ENCODE assay signal across 8 mouse cellular contexts in the genomic region with DNA sequence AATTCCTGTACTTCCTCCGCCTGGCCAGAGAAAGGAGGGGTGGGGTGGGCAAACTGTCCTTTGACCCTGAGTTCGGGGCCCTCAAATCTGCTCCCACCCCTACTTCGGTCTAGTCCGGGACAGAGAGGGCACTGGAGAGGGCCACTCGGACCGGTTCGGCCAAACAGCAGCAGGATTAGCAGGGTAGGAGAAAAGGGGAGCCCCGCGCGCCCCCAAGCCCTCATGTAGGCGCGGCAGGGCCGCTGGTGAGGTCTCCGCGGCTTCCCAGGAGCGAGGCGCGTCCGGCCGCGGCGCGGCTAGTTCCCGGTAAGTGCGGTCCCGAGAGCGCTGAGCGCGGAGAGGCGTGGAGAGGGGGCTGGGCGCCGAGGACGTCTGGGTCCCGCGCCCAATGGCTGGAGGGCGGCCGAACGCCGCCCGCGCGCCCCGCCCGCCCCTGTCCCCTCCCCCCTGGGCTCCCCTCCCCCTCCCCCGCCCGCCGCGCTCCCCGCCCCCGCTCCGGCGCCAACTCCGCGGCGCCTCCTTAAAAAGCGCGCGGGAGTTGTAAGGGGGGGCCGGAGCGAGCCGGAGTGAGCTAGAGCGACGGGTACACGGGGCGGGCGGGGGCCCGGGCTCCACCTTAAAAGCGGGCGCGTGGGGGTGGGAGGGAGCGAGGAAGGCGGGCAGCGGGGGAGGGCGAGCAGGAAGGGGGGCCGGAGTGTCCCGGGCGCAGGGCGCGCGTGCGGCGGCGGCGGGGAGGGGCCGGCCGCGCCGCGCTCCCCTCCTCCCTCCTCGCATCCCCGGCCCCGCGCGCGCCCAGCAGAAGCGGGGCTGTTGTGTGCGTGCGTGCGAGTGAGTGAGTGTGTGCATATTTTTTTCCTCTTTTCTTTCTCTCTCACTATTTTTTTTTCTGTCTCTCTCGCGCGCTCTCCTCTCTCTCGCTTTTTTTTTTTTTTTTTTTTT. TPM values are rescaled to one million over a fixed set of nuclear protein-coding genes. Genes with fewer than 3 reads are reported as not detected.
A peak's percentile ranks its signal among the peaks of the same experiment; 100 is the strongest.
DNase-seq lines count a peak whose midpoint lies in the region; ATAC-seq lines count a peak whose summit lies in the region.

No protein-coding gene starts in this region.

- H3K4me1 ChIP-seq in intestine, embryonic 14.5 days (replicated peaks; ENCODE audit: control insufficient read depth, insufficient read depth, low read length) = peaks cover 17% of the 10 kb centered on the region
- peaks cover 45% of the 10 kb centered on the region for H3K4me1 ChIP-seq in limb, embryonic 10.5 days
- H3K4me1 ChIP-seq in midbrain, embryonic 11.5 days (ENCODE audit: control insufficient read depth, insufficient read depth, low read length) = peaks cover 17% of the 10 kb centered on the region

- H3K27me3 ChIP-seq in intestine, embryonic 14.5 days (replicated peaks; ENCODE audit: control insufficient read depth, insufficient read depth, low read length) = no peaks in the 10 kb centered on the region
- peaks cover 27% of the 10 kb centered on the region for H3K27me3 ChIP-seq in limb, embryonic 10.5 days (ENCODE audit: low read depth, poor library complexity, severe bottlenecking)
- H3K27me3 ChIP-seq in midbrain, embryonic 11.5 days (ENCODE audit: control insufficient read depth, insufficient read depth, low read length) = peaks cover 24% of the 10 kb centered on the region

- WGBS in intestine, embryonic 14.5 days = 0% methylated on average over 47 of the region's 103 CpGs
- WGBS in limb, embryonic 10.5 days = under 1% methylated on average over 81 of the region's 103 CpGs
- 0% methylated on average over 48 of the region's 103 CpGs for WGBS in midbrain, embryonic 11.5 days

- H3K27ac ChIP-seq in intestine, embryonic 14.5 days (ENCODE audit: low read depth) = peak overlapping the region; percentile 97
- peak overlapping the region; percentile 96 for H3K27ac ChIP-seq in limb, embryonic 10.5 days
- peak overlapping the region; percentile 94 for H3K27ac ChIP-seq in midbrain, embryonic 11.5 days (ENCODE audit: low read depth, low read length)

- peak overlapping the region; percentile 79 for H3K9ac ChIP-seq in intestine, embryonic 14.5 days (ENCODE audit: low read length)
- H3K9ac ChIP-seq in midbrain, embryonic 11.5 days (ENCODE audit: low read length) = peak overlapping the region; percentile 87

- H3K4me2 ChIP-seq in intestine, embryonic 14.5 days (ENCODE audit: low read length) = peak overlapping the region; percentile 81
- peak overlapping the region; percentile 83 for H3K4me2 ChIP-seq in midbrain, embryonic 11.5 days

- ATAC-seq in intestine, embryonic 14.5 days (replicated peaks; ENCODE audit: low FRiP score, low TSS enrichment, low read depth) = peak; percentile 78
- ATAC-seq in midbrain, embryonic 11.5 days (ENCODE audit: low FRiP score) = peak; percentile 83

- peaks cover 51% of the 10 kb centered on the region for H3K36me3 ChIP-seq in intestine, embryonic 14.5 days (ENCODE audit: control insufficient read depth, insufficient read depth, low read length)
- H3K36me3 ChIP-seq in limb, embryonic 10.5 days = peaks cover 58% of the 10 kb centered on the region
- peaks cover 6% of the 10 kb centered on the region; the same call in 1 of the 2 replicates for H3K36me3 ChIP-seq in midbrain, embryonic 11.5 days (ENCODE audit: control insufficient read depth, insufficient read depth, low read length)

- DNase-seq in adrenal gland, adult 8-10 months = peak; percentile 83
- peak; percentile 91 for DNase-seq in embryo, embryonic 10.5 days (ENCODE audit: low spot score)
- DNase-seq in gastrocnemius, postnatal 25 days = peak; percentile 96
- DNase-seq in intestine, embryonic 14.5 days (ENCODE audit: low spot score) = peak; percentile 90
- DNase-seq in limb, embryonic 10.5 days (ENCODE audit: low spot score) = peak; percentile 91
- DNase-seq in midbrain, embryonic 11.5 days (ENCODE audit: low spot score, missing footprints) = peak; percentile 98
- peak; percentile 80 for DNase-seq in right cerebral cortex, postnatal 4 days
- DNase-seq in urinary bladder, postnatal 4 days (ENCODE audit: low spot score in 2 of 2) = peak; percentile 80 to 88

- peak overlapping the region; percentile 76 for H3K4me3 ChIP-seq in intestine, embryonic 14.5 days (ENCODE audit: low read depth, low read length)
- peak overlapping the region; percentile 87 for H3K4me3 ChIP-seq in limb, embryonic 10.5 days
- peak overlapping the region; percentile 80 for H3K4me3 ChIP-seq in midbrain, embryonic 11.5 days (ENCODE audit: low read depth, low read length)

- H3K9me3 ChIP-seq in intestine, embryonic 14.5 days (ENCODE audit: control insufficient read depth, low read length) = no peaks in the 10 kb centered on the region
- no peaks in the 10 kb centered on the region for H3K9me3 ChIP-seq in limb, embryonic 10.5 days (replicated peaks)
- no peaks in the 10 kb centered on the region for H3K9me3 ChIP-seq in midbrain, embryonic 11.5 days (ENCODE audit: control insufficient read depth, low read length)

RNA-seq across cellular contexts. Expression of a gene that starts 0.6 kb away (rescaled TPM):
- total RNA-seq in adrenal gland, adult 8-10 months (2022) = 10 to 100 TPM; 27.4 to 44.2 (median 34.9) TPM
- 10 to 100 TPM; 15.6 to 16.7 TPM for total RNA-seq in gastrocnemius, postnatal 25 days (2021)
- polyA plus RNA-seq in intestine, embryonic 14.5 days (2014; fragmentation: Nextera tagmentation; extraction: Ambion mirVana) = 15.4 and 17.6 TPM in 2 replicates
- polyA plus RNA-seq in limb, embryonic 10.5 days (2016; fragmentation: Nextera tagmentation; extraction: Ambion mirVana) = 10.3 and 12.5 TPM in 2 replicates
- 12.8 and 12.9 TPM in 2 replicates for polyA plus RNA-seq in midbrain, embryonic 11.5 days (2014; fragmentation: Nextera tagmentation; extraction: Ambion mirVana)

RNA-seq across cellular contexts. Expression of a gene that starts 4.5 kb away (rescaled TPM):
- total RNA-seq in adrenal gland, adult 8-10 months (2022) = under 1 TPM in 2 of 4 experiments, not detected in 2; 0.49 TPM
- under 1 TPM; 0.33 to 0.35 TPM for total RNA-seq in gastrocnemius, postnatal 25 days (2021)
- polyA plus RNA-seq in intestine, embryonic 14.5 days (2014; fragmentation: Nextera tagmentation; extraction: Ambion mirVana) = 0.39 and 0.66 TPM in 2 replicates
- polyA plus RNA-seq in limb, embryonic 10.5 days (2016; fragmentation: Nextera tagmentation; extraction: Ambion mirVana) = 0.28 and 0.73 TPM in 2 replicates
- 0.33 and 0.56 TPM in 2 replicates for polyA plus RNA-seq in midbrain, embryonic 11.5 days (2014; fragmentation: Nextera tagmentation; extraction: Ambion mirVana)

RNA-seq across cellular contexts. Expression of a gene that starts 15.1 kb away (rescaled TPM):
- total RNA-seq in adrenal gland, adult 8-10 months (2022) = under 1 TPM in 2 of 4 experiments, not detected in 2; 0.62 to 0.77 TPM
- 1 to 10 TPM; 3.3 to 5.9 TPM for total RNA-seq in gastrocnemius, postnatal 25 days (2021)
- polyA plus RNA-seq in intestine, embryonic 14.5 days (2014; fragmentation: Nextera tagmentation; extraction: Ambion mirVana) = 1.3 and 1.6 TPM in 2 replicates
- polyA plus RNA-seq in limb, embryonic 10.5 days (2016; fragmentation: Nextera tagmentation; extraction: Ambion mirVana) = 0.13 TPM in 1 of 2 replicates, not detected in the other
- not detected in 2 replicates for polyA plus RNA-seq in midbrain, embryonic 11.5 days (2014; fragmentation: Nextera tagmentation; extraction: Ambion mirVana)

RNA-seq across cellular contexts. Expression of a gene that starts 24.0 kb away (rescaled TPM):
- 100 to 1,000 TPM; 240 to 263 (median 253) TPM for total RNA-seq in adrenal gland, adult 8-10 months (2022)
- total RNA-seq in gastrocnemius, postnatal 25 days (2021) = 100 to 1,000 TPM; 163 to 177 TPM
- polyA plus RNA-seq in intestine, embryonic 14.5 days (2014; fragmentation: Nextera tagmentation; extraction: Ambion mirVana) = 97.9 and 105 TPM in 2 replicates
- 136 and 158 TPM in 2 replicates for polyA plus RNA-seq in limb, embryonic 10.5 days (2016; fragmentation: Nextera tagmentation; extraction: Ambion mirVana)
- 139 and 156 TPM in 2 replicates for polyA plus RNA-seq in midbrain, embryonic 11.5 days (2014; fragmentation: Nextera tagmentation; extraction: Ambion mirVana)

RNA-seq across cellular contexts. Expression of a gene that starts 24.4 kb away (rescaled TPM):
- total RNA-seq in adrenal gland, adult 8-10 months (2022) = 1 to 10 TPM in 3 of 4 experiments, under 1 TPM in 1; 0.70 to 3.9 (median 2.3) TPM
- under 1 TPM; 0.26 to 0.32 TPM for total RNA-seq in gastrocnemius, postnatal 25 days (2021)
- 5.8 and 7.0 TPM in 2 replicates for polyA plus RNA-seq in intestine, embryonic 14.5 days (2014; fragmentation: Nextera tagmentation; extraction: Ambion mirVana)
- 6.5 and 6.6 TPM in 2 replicates for polyA plus RNA-seq in limb, embryonic 10.5 days (2016; fragmentation: Nextera tagmentation; extraction: Ambion mirVana)
- 2.0 and 2.2 TPM in 2 replicates for polyA plus RNA-seq in midbrain, embryonic 11.5 days (2014; fragmentation: Nextera tagmentation; extraction: Ambion mirVana)

Comparison
In these comparisons a context has a peak if more than half of its experiments do, and no peak if none do; other contexts are left out.
1. Peak in every context shown above with its lines: DNase-seq, ATAC-seq, H3K4me3 ChIP-seq and H3K27ac ChIP-seq.